Mouse (Mus musculus) lung, embryonic 14.5 days (tissue): ENCODE data around the gene Cdc20b. TPM values are rescaled to one million over a fixed set of nuclear protein-coding genes. Genes with fewer than 3 reads are reported as not detected.
A peak's percentile ranks its signal among the peaks of the same experiment; 100 is the strongest.

ENCODE experiments used
- ATAC-seq: fragments of 200-750 bp; cut with Nextera tagmentation; 2 replicates; pipeline ENCODE4 v1.8.0; 2017; ENCODE audit warnings: mild to moderate bottlenecking, moderate TSS enrichment, moderate library complexity; ENCODE audit not compliant: insufficient read depth
- DNase-seq: peaks from one replicate; pipeline ENCODE4 v3.0.0-alpha.2; 2015
- H3K27ac ChIP-seq: fragments of 300-500 bp; sonication (generic); 2 replicates; pipeline ENCODE4 v1.5.1; 2014; ENCODE audit warnings: low read depth, mild to moderate bottlenecking, moderate library complexity
- H3K27me3 ChIP-seq: fragments of 300-500 bp; sonication (generic); 2 replicates; pipeline ENCODE4 v1.6.1; 2014; ENCODE audit warnings: low read length, control low read depth; ENCODE audit not compliant: insufficient read depth
- H3K36me3 ChIP-seq: fragments of 300-500 bp; sonication (generic); 2 replicates; pipeline ENCODE4 v1.6.1; 2014; ENCODE audit warnings: control low read depth; ENCODE audit not compliant: insufficient read depth
- H3K4me1 ChIP-seq: fragments of 300-500 bp; sonication (generic); 2 replicates; pipeline ENCODE4 v1.6.1; 2014; ENCODE audit warnings: antibody characterized with exemption, control low read depth; ENCODE audit not compliant: insufficient read depth
- H3K4me2 ChIP-seq: fragments of 300-500 bp; sonication (generic); 2 replicates; pipeline ENCODE4 v1.6.1; 2014; ENCODE audit warnings: mild to moderate bottlenecking
- H3K4me3 ChIP-seq: fragments of 300-500 bp; sonication (generic); 2 replicates; pipeline ENCODE4 v1.5.1; 2014; ENCODE audit warnings: low read depth, low read length
- H3K9ac ChIP-seq: fragments of 300-500 bp; sonication (generic); 2 replicates; pipeline ENCODE4 v1.6.1; 2014
- H3K9me3 ChIP-seq: fragments of 300-500 bp; sonication (generic); 2 replicates; pipeline ENCODE4 v1.6.1; 2016; ENCODE audit warnings: low read depth, low read length, control low read depth
- CTCF ChIP-seq: IDR thresholded peaks from 2 replicates; pipeline ENCODE4 v1.5.1; 2016; ENCODE audit warnings: antibody characterized with exemption, low read depth
- WGBS: fragments of 180-500 bp; shearing (Covaris S2); extraction: QIAGEN DNeasy Blood & Tissue Kit; methylation state at CpG from one replicate; pipeline ENCODE4 v1.1.7; 2014; 5-methylcytosine and 5-hydroxymethylcytosine counted together
- polyA plus RNA-seq: library from polyadenylated mRNA; unstranded; fragments of >200 nt; fragmentation: Nextera tagmentation; extraction: Ambion mirVana; gene quantifications from 2 replicates; pipeline ENCODE4 v1.2.1, GENCODE M21; 2014

Cdc20b gene
- polyA plus RNA-seq = 0.28 TPM in 1 of 2 replicates, not detected in the other

- no peaks in the 10 kb centered on the region for H3K36me3 ChIP-seq
- WGBS = under 1% methylated on average over 46 of the region's 46 CpGs
- peak within 1 kb of the TSS; percentile 56 for H3K4me3 ChIP-seq
- peak within 1 kb of the TSS; percentile 96 for H3K4me2 ChIP-seq
- H3K9ac ChIP-seq = peak within 1 kb of the TSS; percentile 44
- ATAC-seq (peak; percentile 36; the same call in 1 of the 2 replicates), DNase-seq (peak; percentile 72)
- TF ChIP-seq CTCF = no peak
- no peak within 1 kb of the TSS for H3K27ac ChIP-seq
- H3K4me1 ChIP-seq = no peaks in the 10 kb centered on the region
- peaks cover 38% of the 10 kb centered on the region for H3K27me3 ChIP-seq
- H3K9me3 ChIP-seq = no peaks in the 10 kb centered on the region
Observed at GRCm38 (mm10) chr13:113034950-113035421, at the start of gene Cdc20b. Gene Cdc20b, plus strand, starts transcription at chr13:113035111.

DNA sequence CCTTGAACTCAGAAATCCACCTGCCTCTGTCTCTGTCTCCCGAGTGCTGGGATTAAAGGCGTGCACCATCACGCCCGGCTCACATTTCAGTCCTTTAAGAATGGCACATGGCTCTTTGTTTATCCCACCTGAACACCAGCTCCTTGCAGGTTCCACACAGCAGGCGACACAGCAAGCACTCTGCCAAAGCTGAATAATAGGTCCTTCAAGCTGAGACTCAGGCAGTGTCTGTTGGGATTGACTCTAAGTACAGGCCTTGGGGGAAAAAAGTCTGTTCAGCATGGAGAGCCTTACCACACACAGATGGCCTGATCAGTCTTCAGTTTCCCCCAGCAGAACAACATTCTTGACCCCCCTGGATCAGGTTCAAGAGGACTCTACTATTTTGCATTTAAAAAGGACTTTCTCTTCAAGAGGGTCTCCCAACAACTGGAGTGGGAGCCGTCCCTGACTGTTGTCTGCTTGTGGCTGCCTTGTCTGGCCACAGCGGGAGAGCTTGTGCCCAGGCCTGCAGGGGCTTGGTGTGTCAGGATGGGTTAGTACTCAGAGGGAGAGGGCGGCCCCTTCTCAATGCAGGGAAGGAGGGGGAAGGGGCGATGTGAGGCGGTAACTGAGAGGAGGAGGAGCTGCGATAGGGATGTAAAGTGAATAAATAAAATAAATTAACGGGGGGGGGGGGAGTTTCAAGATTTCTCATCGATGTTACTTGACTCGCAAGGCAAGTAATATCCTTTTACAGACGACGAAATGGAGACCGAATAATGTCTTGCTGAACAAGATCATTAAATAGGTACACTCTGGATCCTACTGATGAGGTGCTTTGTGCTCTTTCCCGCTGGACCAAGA lies 49.1 kb upstream of the Cdc20b start:
- Histone ChIP-seq H3K27me3 (peaks cover 58% of the 10 kb centered on the region), H3K4me2 (peak overlapping the region; percentile 100; the same call in 1 of the 2 replicates), H3K36me3 (no peaks in the 10 kb centered on the region), H3K9me3 (no peaks in the 10 kb centered on the region), H3K4me3 (0 out of 2 replicates have a peak overlapping the region, but pooled peaks have one; percentile 51), H3K9ac (no peak overlapping the region), H3K4me1 (no peaks in the 10 kb centered on the region; the same call in 1 of the 2 replicates), H3K27ac (no peak overlapping the region)
- DNase-seq (peak; percentile 28), ATAC-seq (no peak)
- TF ChIP-seq CTCF = no peak
- WGBS = 8% methylated on average over 18 of the region's 18 CpGs

DNA sequence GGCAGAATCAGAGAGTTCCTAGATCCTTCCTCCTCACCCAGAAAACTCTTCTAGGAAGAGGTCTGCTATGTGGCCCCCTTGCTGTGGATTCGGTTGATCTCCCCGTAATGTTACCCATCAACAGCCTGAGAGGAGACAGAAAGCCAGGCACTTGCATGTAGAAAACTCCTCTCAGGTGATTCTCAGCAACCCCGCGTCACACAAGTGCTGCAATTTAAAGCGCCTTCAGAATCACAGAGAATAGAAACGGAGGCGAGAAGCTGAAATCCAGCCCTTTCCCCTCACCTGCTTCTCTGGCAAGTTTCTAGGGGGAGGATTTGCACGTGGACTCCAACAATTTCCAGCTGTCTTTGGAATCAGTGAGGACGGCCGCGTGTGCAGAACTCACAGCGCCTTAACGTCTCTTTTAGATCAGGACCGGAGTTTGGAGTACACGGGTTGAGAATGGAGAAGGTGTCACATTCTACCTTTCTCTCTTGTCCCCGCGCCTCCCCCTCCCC lies 48.4 kb upstream of the Cdc20b start:
- peaks cover 64% of the 10 kb centered on the region for H3K27me3 ChIP-seq
- H3K4me3 ChIP-seq = peak overlapping the region; percentile 51; the same call in 1 of the 2 replicates

GRCm38 (mm10) chr13:112987532-112987943 lies 47.4 kb upstream of the Cdc20b start, which contains the start of gene Ccno:
Gene Ccno, plus strand, starts transcription at chr13:112987802.
- no peaks in the 10 kb centered on the region; the same call in 1 of the 2 replicates for H3K4me1 ChIP-seq
- no peak within 1 kb of the TSS for H3K27ac ChIP-seq
- ATAC-seq (peak; percentile 98), DNase-seq (peak; percentile 97)
- H3K36me3 ChIP-seq = no peaks in the 10 kb centered on the region
- H3K9ac ChIP-seq = peak within 1 kb of the TSS; percentile 55
- TF ChIP-seq CTCF = 0 out of 2 replicates have a peak, but pooled peaks have one; percentile 4
- H3K4me2 ChIP-seq = peak within 1 kb of the TSS; percentile 100
- WGBS = under 1% methylated on average over 46 of the region's 47 CpGs
- peak within 1 kb of the TSS; percentile 51 for H3K4me3 ChIP-seq
- H3K9me3 ChIP-seq = no peaks in the 10 kb centered on the region
- H3K27me3 ChIP-seq = peaks cover 70% of the 10 kb centered on the region

More for the DNA sequence above, 48.4 kb upstream of the Cdc20b start:
- H3K36me3 ChIP-seq = no peaks in the 10 kb centered on the region
- H3K4me2 ChIP-seq = peak overlapping the region; percentile 100
- ATAC-seq (no peak), DNase-seq (no peak)
- no peak for TF ChIP-seq CTCF
- no peaks in the 10 kb centered on the region; the same call in 1 of the 2 replicates for H3K4me1 ChIP-seq
- H3K9me3 ChIP-seq = no peaks in the 10 kb centered on the region
- H3K27ac ChIP-seq = no peak overlapping the region
- WGBS = 1% methylated on average over 17 of the region's 17 CpGs
- H3K9ac ChIP-seq = no peak overlapping the region

DNA sequence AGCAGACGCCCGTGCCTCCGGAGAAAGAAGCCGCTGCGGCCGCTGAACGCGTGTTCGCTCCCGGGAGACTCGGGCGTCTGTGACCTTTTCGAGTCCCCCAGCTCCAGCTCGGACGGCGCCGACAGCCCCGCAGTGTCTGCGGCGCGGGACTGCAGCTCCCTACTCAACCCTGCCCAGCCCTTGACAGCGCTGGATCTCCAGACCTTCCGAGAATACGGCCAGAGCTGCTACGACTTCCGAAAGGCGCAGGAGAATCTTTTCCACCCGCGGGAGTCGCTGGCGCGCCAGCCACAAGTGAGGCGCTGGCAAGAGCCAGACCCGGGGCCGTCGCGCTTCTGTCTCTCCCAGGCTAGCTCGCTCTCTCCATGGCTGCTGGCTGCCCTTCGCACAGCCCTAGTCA lies 46.9 kb upstream of the Cdc20b start:
- under 1% methylated on average over 39 of the region's 39 CpGs for WGBS
- DNase-seq (peak; percentile 64), ATAC-seq (peak; percentile 37)
- no peaks in the 10 kb centered on the region for H3K36me3 ChIP-seq
- H3K9me3 ChIP-seq = no peaks in the 10 kb centered on the region
- TF ChIP-seq CTCF = no peak
- peak overlapping the region; percentile 55 for H3K9ac ChIP-seq
- H3K27ac ChIP-seq = no peak overlapping the region
- peak overlapping the region; percentile 100 for H3K4me2 ChIP-seq
- H3K4me3 ChIP-seq = peak overlapping the region; percentile 51
- no peaks in the 10 kb centered on the region; the same call in 1 of the 2 replicates for H3K4me1 ChIP-seq
- H3K27me3 ChIP-seq = peaks cover 73% of the 10 kb centered on the region

GRCm38 (mm10) chr13:112988866-112989265 lies 46.0 kb upstream of the Cdc20b start:
- TF ChIP-seq CTCF = no peak
- peak overlapping the region; percentile 100 for H3K4me2 ChIP-seq
- H3K27ac ChIP-seq = no peak overlapping the region
- H3K4me3 ChIP-seq = peak overlapping the region; percentile 51
- DNase-seq (no peak), ATAC-seq (no peak)
- H3K9ac ChIP-seq = no peak overlapping the region
- no peaks in the 10 kb centered on the region for H3K36me3 ChIP-seq
- peaks cover 82% of the 10 kb centered on the region for H3K27me3 ChIP-seq
- no peaks in the 10 kb centered on the region for H3K9me3 ChIP-seq
- no peaks in the 10 kb centered on the region; the same call in 1 of the 2 replicates for H3K4me1 ChIP-seq
- 1% methylated on average over 19 of the region's 19 CpGs for whole genome bisulfite sequencing
